Mouse (Mus musculus) heart, embryonic 15.5 days (tissue): Measurements from ENCODE around the gene Tmem181a. TPM values are rescaled to one million over a fixed set of nuclear protein-coding genes. Genes with fewer than 3 reads are reported as not detected.
A peak's percentile ranks its signal among the peaks of the same experiment; 100 is the strongest.
"Not testable (repeated sequence)": the region's sequence is repeated elsewhere in the genome, so short reads cannot be mapped to it uniquely, and the experiment has no call there.

Experiments
- ATAC-seq: fragments of 200-750 bp; cut with Nextera tagmentation; replicated peaks from 2 replicates; pipeline ENCODE4 v1.8.0; 2017; ENCODE audit warnings: low read depth, moderate TSS enrichment; ENCODE audit not compliant: insufficient number of reproducible peaks, insufficient read depth, low FRiP score
- H3K27ac ChIP-seq: fragments of 300-500 bp; sonication (generic); 2 replicates; pipeline ENCODE4 v1.5.1; 2015; ENCODE audit warnings: mild to moderate bottlenecking, inconsistent platforms
- H3K27me3 ChIP-seq: fragments of 300-500 bp; sonication (generic); 2 replicates; pipeline ENCODE4 v1.6.1; 2015; ENCODE audit warnings: inconsistent platforms
- H3K36me3 ChIP-seq: fragments of 300-500 bp; sonication (generic); 2 replicates; pipeline ENCODE4 v1.6.1; 2015; ENCODE audit warnings: mild to moderate bottlenecking, inconsistent platforms
- H3K4me1 ChIP-seq: fragments of 300-500 bp; sonication (generic); replicated peaks from 2 replicates; pipeline ENCODE4 v1.6.1; 2015; ENCODE audit warnings: inconsistent platforms
- H3K4me2 ChIP-seq: fragments of 300-500 bp; sonication (generic); 2 replicates; pipeline ENCODE4 v1.6.1; 2015; ENCODE audit warnings: inconsistent platforms, mild to moderate bottlenecking, moderate library complexity
- H3K4me3 ChIP-seq: fragments of 300-500 bp; sonication (generic); 2 replicates; pipeline ENCODE4 v1.5.1; 2015; ENCODE audit warnings: mild to moderate bottlenecking, inconsistent platforms
- H3K9ac ChIP-seq: fragments of 300-500 bp; sonication (generic); 2 replicates; pipeline ENCODE4 v1.6.1; 2015; ENCODE audit warnings: mild to moderate bottlenecking, inconsistent platforms
- H3K9me3 ChIP-seq: fragments of 300-500 bp; sonication (generic); replicated peaks from 2 replicates; pipeline ENCODE4 v1.6.1; 2016; ENCODE audit warnings: inconsistent platforms
- WGBS: fragments of 180-500 bp; shearing (Covaris S2); methylation state at CpG from one replicate; pipeline ENCODE4 v1.1.7; 2015; ENCODE audit warnings: mixed read lengths; 5-methylcytosine and 5-hydroxymethylcytosine counted together
- polyA plus RNA-seq: library from polyadenylated mRNA; unstranded; fragments of >200 nt; fragmentation: Nextera tagmentation; extraction: Ambion mirVana; gene quantifications from 2 replicates; pipeline ENCODE4 v1.2.1, GENCODE M21; 2015

Gene Tmem181a
- polyA plus RNA-seq, 1 experiment from 2014 or later = 13.1 TPM

GRCm38 (mm10) chr17:6311716-6312115, 55.1 kb downstream of the Tmem181a start:
- H3K9ac ChIP-seq, H3K4me1 ChIP-seq, ATAC-seq, H3K4me3 ChIP-seq, H3K36me3 ChIP-seq, H3K27me3 ChIP-seq, H3K4me2 ChIP-seq, H3K9me3 ChIP-seq, H3K27ac ChIP-seq: not testable (repeated sequence)
- WGBS = 87% methylated on average over 7 of the region's 7 CpGs

DNA sequence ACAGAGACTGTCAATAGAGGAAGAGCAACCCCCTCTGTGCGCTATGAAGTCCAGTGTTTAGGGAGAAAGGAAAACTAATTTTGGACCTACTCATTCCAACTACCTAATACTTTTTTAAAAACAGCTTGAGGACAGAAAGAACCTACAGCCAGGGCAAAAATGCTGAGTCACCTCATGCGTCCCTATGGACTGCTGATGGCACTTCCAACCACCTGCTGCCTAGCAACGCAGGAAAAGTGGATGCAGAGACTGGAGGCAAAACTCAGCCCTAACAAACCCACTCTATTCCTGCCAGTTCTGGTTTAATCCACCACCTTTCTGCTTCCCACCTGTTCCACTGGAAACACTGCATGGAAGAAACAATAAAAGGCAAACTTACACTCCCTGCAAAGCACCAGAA, 56.1 kb downstream of the Tmem181a start:
- H3K9me3 ChIP-seq, H3K27me3 ChIP-seq, H3K9ac ChIP-seq, H3K4me2 ChIP-seq, H3K4me3 ChIP-seq, H3K27ac ChIP-seq, ATAC-seq, H3K4me1 ChIP-seq, H3K36me3 ChIP-seq: not testable (repeated sequence)
- 63% methylated on average over 3 of the region's 3 CpGs for WGBS

GRCm38 (mm10) chr17:6314493-6314892, 57.8 kb downstream of the Tmem181a start:
- not testable (repeated sequence) for H3K27me3 ChIP-seq, H3K27ac ChIP-seq, ATAC-seq, H3K4me3 ChIP-seq, H3K9ac ChIP-seq, H3K36me3 ChIP-seq, H3K4me2 ChIP-seq, H3K4me1 ChIP-seq, H3K9me3 ChIP-seq
- 81% methylated on average over 2 of the region's 3 CpGs for WGBS

DNA sequence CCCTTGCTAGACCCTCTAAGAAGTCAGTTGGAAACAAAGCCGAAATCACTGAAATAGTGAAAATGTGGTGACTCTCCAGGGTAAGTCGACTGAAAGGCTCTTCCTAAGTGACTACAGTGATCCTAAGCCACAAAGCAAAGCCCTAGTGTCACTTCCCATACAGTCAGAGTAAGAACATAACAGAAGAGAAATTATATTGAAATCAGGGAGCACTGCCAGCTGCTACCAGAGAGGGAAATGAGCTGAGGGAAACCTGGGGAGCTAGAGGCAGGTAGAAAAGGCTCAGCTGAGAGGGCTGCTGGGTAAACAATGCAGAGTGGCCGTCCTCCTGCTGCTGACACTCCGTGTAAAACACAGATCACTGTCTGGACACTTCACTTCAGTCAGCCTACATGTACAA, 59.0 kb downstream of the Tmem181a start:
- H3K27ac ChIP-seq, H3K27me3 ChIP-seq, H3K36me3 ChIP-seq, H3K9ac ChIP-seq, H3K4me2 ChIP-seq, ATAC-seq, H3K4me3 ChIP-seq, H3K4me1 ChIP-seq, H3K9me3 ChIP-seq: not testable (repeated sequence)
- WGBS = 27% methylated on average over 3 of the region's 4 CpGs

DNA sequence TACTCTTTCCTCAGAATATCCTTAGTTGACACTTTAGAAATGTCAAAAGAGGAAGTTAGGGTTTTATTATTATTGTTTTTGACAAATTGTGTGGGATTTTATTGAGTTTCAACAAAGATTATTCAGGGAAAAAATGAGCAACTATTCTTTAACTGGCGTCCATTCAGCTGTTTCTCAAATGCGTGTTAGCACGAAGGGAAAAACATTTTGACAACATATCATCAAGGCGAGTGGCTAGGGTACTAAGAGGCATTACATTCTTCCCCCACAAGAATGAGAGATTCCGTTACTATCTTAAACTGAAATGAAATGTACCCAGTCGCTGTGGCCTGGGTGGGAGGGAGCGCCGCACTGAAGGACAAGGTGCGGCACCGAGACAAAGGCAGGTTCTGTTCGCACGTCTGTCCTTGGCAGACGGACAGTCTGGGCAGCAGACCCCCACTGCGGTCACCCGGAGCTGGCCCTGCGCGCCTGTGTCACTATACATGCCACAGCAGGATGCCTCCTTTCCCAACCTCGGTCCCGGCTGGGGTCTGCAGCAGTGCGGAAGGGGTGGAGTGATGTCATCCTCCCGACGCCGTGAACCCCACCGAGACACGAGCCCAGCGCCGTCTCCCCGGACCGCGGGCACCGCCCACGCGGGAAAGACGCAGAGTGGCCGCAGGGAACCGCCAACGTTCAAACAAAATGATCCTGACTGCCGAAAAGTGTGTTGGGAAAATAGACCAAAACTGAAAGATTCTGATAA, 59.9 kb downstream of the Tmem181a start:
- H3K9me3 ChIP-seq, H3K27ac ChIP-seq, H3K4me1 ChIP-seq, H3K27me3 ChIP-seq, H3K36me3 ChIP-seq: not testable (repeated sequence)
- ATAC-seq = peak; percentile 60
- Histone ChIP-seq H3K4me3 (peak overlapping the region; percentile 54), H3K4me2 (peak overlapping the region; percentile 80), H3K9ac (peak overlapping the region; percentile 40; the same call in 1 of the 2 replicates)
- 2% methylated on average over 38 of the region's 38 CpGs for WGBS

DNA sequence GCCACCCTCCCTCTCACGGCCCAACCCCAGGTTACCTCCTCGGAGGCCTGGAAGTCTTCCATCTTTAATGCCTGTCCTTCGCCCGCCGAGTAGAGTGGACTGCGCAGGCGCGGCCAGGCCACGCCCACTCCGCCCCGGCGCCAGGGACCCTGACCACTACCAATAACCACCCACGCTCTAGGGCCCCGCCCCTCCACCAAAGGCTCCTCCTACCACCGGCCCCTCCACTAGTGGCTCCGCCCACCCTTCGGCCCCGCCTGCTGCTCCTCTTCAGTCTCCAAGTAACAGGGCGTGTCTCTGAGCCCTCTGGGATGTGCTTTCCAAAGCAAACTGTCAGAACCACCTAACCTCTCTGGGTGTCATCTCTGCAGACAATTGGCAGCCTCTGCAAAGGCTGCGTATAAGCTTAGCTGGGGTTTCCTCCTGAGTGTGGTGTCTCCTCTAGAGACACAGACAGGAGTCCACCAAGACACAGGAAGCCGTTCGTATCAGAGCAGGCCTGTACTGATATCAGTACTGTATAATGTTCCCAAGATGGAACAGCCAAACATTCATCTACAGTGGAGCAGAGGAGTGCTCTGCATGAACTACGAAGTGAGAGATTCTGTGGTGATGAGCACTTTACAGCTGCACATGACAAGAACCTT, 60.8 kb downstream of the Tmem181a start, which contains the start of gene Dynlt1a:
Gene Dynlt1a (minus strand): TSS at position 162 of the 647 bp plus-strand sequence.
- H3K4me2 ChIP-seq = peak within 1 kb of the TSS; percentile 80
- H3K36me3 ChIP-seq, H3K4me1 ChIP-seq, H3K9me3 ChIP-seq, H3K27ac ChIP-seq, H3K27me3 ChIP-seq: not testable (repeated sequence)
- H3K4me3 ChIP-seq = peak within 1 kb of the TSS; percentile 54
- 6% methylated on average over 23 of the region's 23 CpGs for WGBS
- peak within 1 kb of the TSS; percentile 40; the same call in 1 of the 2 replicates for H3K9ac ChIP-seq
- peak; percentile 92 for ATAC-seq

GRCm38 (mm10) chr17:6321081-6321777, 64.6 kb downstream of the Tmem181a start:
- H3K4me2 ChIP-seq, H3K9ac ChIP-seq: not testable (repeated sequence)
- WGBS = 2% methylated on average over 6 of the region's 60 CpGs

GRCm38 (mm10) chr17:6321778-6322101, 65.1 kb downstream of the Tmem181a start:
- H3K27me3 ChIP-seq, H3K36me3 ChIP-seq, ATAC-seq, H3K4me2 ChIP-seq, H3K9ac ChIP-seq, H3K4me3 ChIP-seq, H3K4me1 ChIP-seq, H3K9me3 ChIP-seq, H3K27ac ChIP-seq: not testable (repeated sequence)
- WGBS = no CpG with 5 or more reads among the region's 10 CpGs

More at GRCm38 (mm10) chr17:6321081-6321777, 64.6 kb downstream of the Tmem181a start:
- not testable (repeated sequence) for H3K27ac ChIP-seq, H3K36me3 ChIP-seq, H3K27me3 ChIP-seq, H3K9me3 ChIP-seq, H3K4me1 ChIP-seq, ATAC-seq, H3K4me3 ChIP-seq

DNA sequence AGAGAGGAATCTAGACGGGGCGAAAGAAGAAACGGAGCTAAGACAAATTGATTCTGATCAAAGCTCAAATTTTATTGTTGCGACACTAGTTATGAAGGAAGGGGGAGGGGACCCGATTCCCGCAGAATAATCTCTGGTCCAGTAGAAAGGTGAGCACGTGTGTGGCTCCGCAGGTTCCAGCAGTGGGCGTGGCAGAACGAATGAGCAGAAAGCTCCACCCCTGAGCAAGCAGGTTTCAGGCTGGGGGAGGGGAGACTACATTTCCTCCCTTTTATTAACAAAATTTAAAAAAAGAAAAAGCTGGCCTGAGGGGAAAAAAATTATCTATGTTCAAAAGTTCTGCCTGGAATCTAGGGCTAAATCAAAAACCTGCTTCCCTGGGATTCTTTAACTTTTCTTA, 68.4 kb downstream of the Tmem181a start:
- H3K9me3 ChIP-seq, H3K4me1 ChIP-seq, H3K27me3 ChIP-seq, H3K4me3 ChIP-seq, H3K36me3 ChIP-seq, H3K27ac ChIP-seq, ATAC-seq, H3K4me2 ChIP-seq, H3K9ac ChIP-seq: not testable (repeated sequence)
- WGBS = 65% methylated on average over 10 of the region's 10 CpGs

DNA sequence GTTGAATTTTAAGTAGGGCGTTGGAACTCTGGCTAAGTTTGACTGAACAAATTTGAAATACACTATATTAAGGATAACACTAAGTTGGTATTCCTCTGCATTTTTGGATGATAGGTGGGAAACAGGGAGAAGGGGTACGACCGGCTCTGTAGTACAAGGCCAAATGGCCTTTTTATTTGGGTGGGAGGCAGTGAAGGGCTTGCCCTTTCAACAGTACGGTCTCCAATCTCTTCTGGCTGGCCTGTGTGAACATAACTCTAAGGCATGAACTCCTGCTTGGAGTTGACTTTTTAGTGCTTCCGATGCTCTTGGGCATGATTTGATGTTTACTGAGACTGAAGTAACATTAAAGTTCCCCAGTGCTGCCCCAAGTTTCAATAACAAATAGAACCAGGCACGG, 68.9 kb downstream of the Tmem181a start:
- not testable (repeated sequence) for H3K9me3 ChIP-seq, H3K4me2 ChIP-seq, H3K27me3 ChIP-seq, H3K27ac ChIP-seq, H3K36me3 ChIP-seq, H3K9ac ChIP-seq, H3K4me1 ChIP-seq, ATAC-seq, H3K4me3 ChIP-seq
- WGBS = 69% methylated on average over 6 of the region's 6 CpGs

DNA sequence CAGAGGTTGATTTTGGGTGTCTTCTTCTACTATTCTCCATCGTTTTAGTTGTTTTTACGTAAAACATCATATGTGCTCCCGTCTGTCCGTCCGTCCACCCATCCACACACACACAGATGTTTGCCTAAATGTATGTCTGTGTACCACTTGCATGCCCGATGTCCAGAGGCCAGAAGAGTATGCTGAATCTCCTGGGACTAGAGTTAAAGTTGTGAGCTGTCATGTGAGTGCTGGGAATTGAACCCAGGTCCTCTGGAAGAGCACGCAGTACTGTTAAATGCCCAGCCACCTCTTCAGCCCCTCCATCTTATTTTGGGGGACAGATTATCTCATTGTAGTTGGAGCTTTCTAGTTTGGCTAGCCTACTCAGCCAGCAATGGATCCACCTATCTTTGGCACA, 70.9 kb downstream of the Tmem181a start:
- H3K4me2 ChIP-seq, H3K36me3 ChIP-seq, H3K9ac ChIP-seq, H3K4me3 ChIP-seq, ATAC-seq, H3K9me3 ChIP-seq, H3K27ac ChIP-seq, H3K4me1 ChIP-seq, H3K27me3 ChIP-seq: not testable (repeated sequence)
- WGBS = 79% methylated on average over 7 of the region's 7 CpGs
